Mouse (Mus musculus) lung, adult 18-20 months (tissue): Measurements from ENCODE around the gene Bcas3.

ENCODE experiments used
- DNase-seq, 2 experiments: peaks; one replicate each; pipeline ENCODE4 v3.0.0; 2022; ENCODE audit warnings: mixed read lengths in 2 of 2

The Bcas3 gene

GRCm38 (mm10) chr11:85834386-85834931, 481.5 kb downstream of the Bcas3 start:
- no peak for DNase-seq

GRCm38 (mm10) chr11:85835001-85835752, 482.2 kb downstream of the Bcas3 start:
- DNase-seq: no peak

- no peak for DNase-seq
Observed at GRCm38 (mm10) chr11:85835753-85836522, 483.0 kb downstream of the Bcas3 start.

- DNase-seq: no peak
Observed at GRCm38 (mm10) chr11:85836523-85837290, 483.7 kb downstream of the Bcas3 start.

- DNase-seq: no peak
Observed at GRCm38 (mm10) chr11:85837291-85837647, 484.3 kb downstream of the Bcas3 start.

GRCm38 (mm10) chr11:85837648-85838423, 484.9 kb downstream of the Bcas3 start:
- no peak for DNase-seq

- DNase-seq: no peak
Observed at GRCm38 (mm10) chr11:85838424-85839257, 485.7 kb downstream of the Bcas3 start.

- no peak for DNase-seq
Observed at GRCm38 (mm10) chr11:85839258-85840030, 486.5 kb downstream of the Bcas3 start.

GRCm38 (mm10) chr11:85840031-85840802, 487.2 kb downstream of the Bcas3 start:
- DNase-seq: no peak

- no peak for DNase-seq
Observed at GRCm38 (mm10) chr11:85840803-85841145, 487.8 kb downstream of the Bcas3 start.

GRCm38 (mm10) chr11:85841211-85841681, 488.3 kb downstream of the Bcas3 start:
- no peak for DNase-seq

- peak; percentile 62 to 68 for DNase-seq
Observed at GRCm38 (mm10) chr11:85841980-85842379, 489.0 kb downstream of the Bcas3 start.

GRCm38 (mm10) chr11:85842596-85843346, 489.8 kb downstream of the Bcas3 start:
- DNase-seq: no peak

GRCm38 (mm10) chr11:85843347-85843692, 490.4 kb downstream of the Bcas3 start:
- peak; percentile 80 to 83 for DNase-seq

- DNase-seq: peak; percentile 88 to 92
Observed at GRCm38 (mm10) chr11:85844144-85844965, 491.4 kb downstream of the Bcas3 start.

- DNase-seq: no peak
Observed at GRCm38 (mm10) chr11:85844971-85845370, 492.0 kb downstream of the Bcas3 start.

GRCm38 (mm10) chr11:85845921-85846320, 493.0 kb downstream of the Bcas3 start:
- peak; percentile 67 to 71 for DNase-seq

GRCm38 (mm10) chr11:85846509-85846908, 493.5 kb downstream of the Bcas3 start:
- DNase-seq: peak; percentile 75
